ENCODE assay signal across 10 mouse cellular contexts in the genomic region with DNA sequence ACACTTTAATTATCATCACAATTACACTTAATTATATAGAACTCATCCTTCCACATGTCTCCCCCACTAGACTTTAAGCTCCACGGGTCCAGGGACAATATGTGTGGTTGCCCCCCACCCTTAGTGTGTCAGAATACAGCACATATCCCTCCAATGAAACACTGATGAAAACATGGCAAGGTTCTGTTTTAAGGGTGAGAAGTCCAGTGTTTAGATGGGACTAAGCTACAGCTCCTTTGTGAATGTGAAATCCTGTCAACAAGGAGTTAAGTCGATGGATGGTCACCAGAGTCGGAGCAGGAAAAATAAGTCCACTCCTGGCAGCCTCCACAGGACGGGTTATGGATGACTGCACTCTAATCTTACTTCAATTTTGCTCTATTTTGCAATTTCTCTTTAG. TPM values are rescaled to one million over a fixed set of nuclear protein-coding genes. Genes with fewer than 3 reads are reported as not detected.
DNase-seq lines count a peak whose midpoint lies in the region; ATAC-seq and TF ChIP-seq lines count a peak whose summit lies in the region.
"Had no signal": no experiment of that assay in that cellular context is flagged by ENCODE, and none has a peak within 500 bp of the region (broad histone marks: within the 10 kb centered on the region; RNA-seq: fewer than 3 reads in every experiment).

No protein-coding gene starts in this region.

- no peaks in the 10 kb centered on the region for H3K9me3 ChIP-seq in heart, embryonic 14.5 days (ENCODE audit: control insufficient read depth, low read length)
- H3K9me3 ChIP-seq in embryonic facial prominence, embryonic 11.5 days (replicated peaks; ENCODE audit: control insufficient read depth, low read length): no peaks in the 10 kb centered on the region
- no peaks in the 10 kb centered on the region for H3K9me3 ChIP-seq in hindbrain, embryonic 14.5 days (ENCODE audit: control insufficient read depth, low read length)
- H3K9me3 ChIP-seq in midbrain, postnatal 0 days (ENCODE audit: low read length): no peaks in the 10 kb centered on the region
- H3K9me3 ChIP-seq: megakaryocyte, embryonic 14.5 days had no signal

- peak overlapping the region in 1 of 2 experiments; percentile 46; a peak in 2 of 4 replicates for H3K27ac ChIP-seq in heart, embryonic 14.5 days (replicated peaks in 1 of 2; ENCODE audit: control insufficient read depth in 1 of 2, insufficient read depth in 1 of 2, low read depth in 2 of 2, low read length in 2 of 2)
- H3K27ac ChIP-seq in embryonic facial prominence, embryonic 11.5 days (replicated peaks; ENCODE audit: low read depth, low read length): no peak overlapping the region
- no peak overlapping the region for H3K27ac ChIP-seq in hindbrain, embryonic 14.5 days
- H3K27ac ChIP-seq in midbrain, postnatal 0 days (ENCODE audit: low read depth, low read length): no peak overlapping the region

- TF ChIP-seq CTCF in midbrain, postnatal 0 days (IDR thresholded peaks at IDR 0.05): no peak

- no peaks in the 10 kb centered on the region for H3K27me3 ChIP-seq in heart, embryonic 14.5 days (ENCODE audit: control insufficient read depth, insufficient read depth, low read length)
- no peaks in the 10 kb centered on the region for H3K27me3 ChIP-seq in embryonic facial prominence, embryonic 11.5 days (ENCODE audit: control insufficient read depth, insufficient read depth, low read length)
- no peaks in the 10 kb centered on the region for H3K27me3 ChIP-seq in hindbrain, embryonic 14.5 days (ENCODE audit: control insufficient read depth, insufficient read depth, low read length)
- H3K27me3 ChIP-seq in midbrain, postnatal 0 days (ENCODE audit: insufficient read depth, low read length): no peaks in the 10 kb centered on the region

- peaks cover 13 to 65% of the 10 kb centered on the region in 2 experiments for H3K4me1 ChIP-seq in heart, embryonic 14.5 days (ENCODE audit: control insufficient read depth in 2 of 2, insufficient read depth in 2 of 2, low read length in 2 of 2)
- no peaks in the 10 kb centered on the region for H3K4me1 ChIP-seq in embryonic facial prominence, embryonic 11.5 days (ENCODE audit: control insufficient read depth, insufficient read depth, low read length)
- H3K4me1 ChIP-seq in hindbrain, embryonic 14.5 days (replicated peaks; ENCODE audit: control insufficient read depth, insufficient read depth, low read length): peaks cover 33% of the 10 kb centered on the region
- H3K4me1 ChIP-seq in midbrain, postnatal 0 days (ENCODE audit: insufficient read depth, low read length): peaks cover 8% of the 10 kb centered on the region; the same call in 1 of the 2 replicates

- no peak for ATAC-seq in heart, embryonic 14.5 days (ENCODE audit: insufficient number of reproducible peaks, insufficient read depth, low FRiP score, low read depth)
- ATAC-seq in embryonic facial prominence, embryonic 11.5 days (replicated peaks; ENCODE audit: insufficient number of reproducible peaks, low FRiP score, low TSS enrichment, low read depth): no peak
- ATAC-seq in hindbrain, embryonic 14.5 days (ENCODE audit: low FRiP score): no peak
- no peak for ATAC-seq in midbrain, postnatal 0 days (ENCODE audit: low FRiP score)
- no peak for ATAC-seq in erythroid progenitor cell, adult 5-6 weeks (replicated peaks; ENCODE audit: low FRiP score, poor library complexity, severe bottlenecking)

- DNase-seq in heart, adult 18-20 months: no peak
- DNase-seq in embryonic facial prominence, embryonic 11.5 days (ENCODE audit: low spot score): no peak
- DNase-seq in hindbrain, embryonic 14.5 days (ENCODE audit: low spot score): no peak
- DNase-seq in midbrain, postnatal 0 days (ENCODE audit: low spot score): peak; percentile 31
- no peak for DNase-seq in gastrocnemius, postnatal 25 days
- DNase-seq in left cerebral cortex, adult 18-20 months (ENCODE audit: low spot score in 2 of 2): no peak
- DNase-seq: kidney, adult 9 months had no signal

- peak overlapping the region; percentile 82 for H3K4me2 ChIP-seq in heart, embryonic 14.5 days (ENCODE audit: low read length)
- peak overlapping the region; percentile 34 for H3K4me2 ChIP-seq in embryonic facial prominence, embryonic 11.5 days (ENCODE audit: low read depth, low read length)
- peak overlapping the region; percentile 74 for H3K4me2 ChIP-seq in hindbrain, embryonic 14.5 days (replicated peaks)
- H3K4me2 ChIP-seq in midbrain, postnatal 0 days (ENCODE audit: low read depth, low read length, poor library complexity, severe bottlenecking): peak overlapping the region; percentile 43

- 10% methylated on average over 4 of the region's 4 CpGs for WGBS in heart, embryonic 14.5 days
- WGBS in embryonic facial prominence, embryonic 11.5 days: 4% methylated on average over 4 of the region's 4 CpGs
- 3% methylated on average over 4 of the region's 4 CpGs for WGBS in hindbrain, embryonic 14.5 days
- 4% methylated on average over 4 of the region's 4 CpGs for WGBS in midbrain, postnatal 0 days

- H3K9ac ChIP-seq in heart, embryonic 14.5 days (ENCODE audit: low read length): peak overlapping the region; percentile 100
- H3K9ac ChIP-seq in embryonic facial prominence, embryonic 11.5 days (replicated peaks; ENCODE audit: low read length): no peak overlapping the region
- peak overlapping the region; percentile 88; the same call in 1 of the 2 replicates for H3K9ac ChIP-seq in hindbrain, embryonic 14.5 days
- 0 out of 2 replicates have a peak overlapping the region, but pooled peaks have one; percentile 29 for H3K9ac ChIP-seq in midbrain, postnatal 0 days (replicated peaks; ENCODE audit: low read length, poor library complexity, severe bottlenecking)

- H3K4me3 ChIP-seq in heart, embryonic 14.5 days (ENCODE audit: control insufficient read depth in 1 of 2, insufficient read depth in 1 of 2, low read depth in 1 of 2, low read length in 2 of 2): peak overlapping the region; percentile 1 to 80; a peak in 3 of 4 replicates
- peak overlapping the region; percentile 19; the same call in 1 of the 2 replicates for H3K4me3 ChIP-seq in embryonic facial prominence, embryonic 11.5 days (ENCODE audit: low read depth, low read length)
- H3K4me3 ChIP-seq in hindbrain, embryonic 14.5 days (replicated peaks; ENCODE audit: low read length): peak overlapping the region; percentile 96
- H3K4me3 ChIP-seq in midbrain, postnatal 0 days (ENCODE audit: low read depth, low read length): peak overlapping the region; percentile 93
- H3K4me3 ChIP-seq: megakaryocyte, embryonic 14.5 days had no signal

- H3K36me3 ChIP-seq in heart, embryonic 14.5 days (ENCODE audit: control insufficient read depth, insufficient read depth, low read length): no peaks in the 10 kb centered on the region
- no peaks in the 10 kb centered on the region for H3K36me3 ChIP-seq in embryonic facial prominence, embryonic 11.5 days (replicated peaks; ENCODE audit: control insufficient read depth, insufficient read depth, low read depth, low read length)
- no peaks in the 10 kb centered on the region for H3K36me3 ChIP-seq in hindbrain, embryonic 14.5 days (replicated peaks; ENCODE audit: control insufficient read depth, insufficient read depth)
- H3K36me3 ChIP-seq in midbrain, postnatal 0 days (ENCODE audit: insufficient read depth, low read length): no peaks in the 10 kb centered on the region

RNA-seq across cellular contexts. Expression of a gene that starts 2.8 kb away (rescaled TPM):
- polyA plus RNA-seq in heart, embryonic 14.5 days (2014; fragmentation: Nextera tagmentation; extraction: Ambion mirVana): 44.2 and 49.0 TPM in 2 replicates
- 10 to 100 TPM; 52.9 to 56.9 TPM for total RNA-seq in heart, adult 18-20 months (2021)
- 73.2 and 80.9 TPM in 2 replicates for polyA plus RNA-seq in embryonic facial prominence, embryonic 11.5 days (2014; fragmentation: Nextera tagmentation; extraction: Ambion mirVana)
- polyA plus RNA-seq in hindbrain, embryonic 14.5 days (2014; fragmentation: Nextera tagmentation; extraction: Ambion mirVana): 25.7 and 26.3 TPM in 2 replicates
- total RNA-seq in midbrain, postnatal 0 days (2014; rRNA removed): 42.5 and 50.8 TPM in 2 replicates
- 13.9 and 14.0 TPM in 2 replicates for polyA plus RNA-seq in midbrain, postnatal 0 days (2015; fragmentation: Nextera tagmentation; extraction: Ambion mirVana)
- total RNA-seq in gastrocnemius, postnatal 25 days (2021): 10 to 100 TPM; 54.4 to 56.6 TPM
- 0.84 and 1.4 TPM in 2 replicates for total RNA-seq in erythroid progenitor cell, adult 5-6 weeks (2015; ENCODE audit: low replicate concordance)
- 1.2 TPM in 1 of 2 replicates, not detected in the other for total RNA-seq in erythroid progenitor cell, adult 5-6 weeks (2017; ENCODE audit: low replicate concordance)
- 10 to 100 TPM; 32.8 to 33.6 TPM for total RNA-seq in left cerebral cortex, adult 18-20 months (2021)

RNA-seq across cellular contexts. Expression of a gene that starts 22.3 kb away (rescaled TPM):
- not detected in 2 replicates for polyA plus RNA-seq in heart, embryonic 14.5 days (2014; fragmentation: Nextera tagmentation; extraction: Ambion mirVana)
- not detected for total RNA-seq in heart, adult 18-20 months (2021)
- not detected in 2 replicates for polyA plus RNA-seq in embryonic facial prominence, embryonic 11.5 days (2014; fragmentation: Nextera tagmentation; extraction: Ambion mirVana)
- polyA plus RNA-seq in hindbrain, embryonic 14.5 days (2014; fragmentation: Nextera tagmentation; extraction: Ambion mirVana): not detected in 2 replicates
- total RNA-seq in midbrain, postnatal 0 days (2014; rRNA removed): not detected in 2 replicates
- not detected in 2 replicates for polyA plus RNA-seq in midbrain, postnatal 0 days (2015; fragmentation: Nextera tagmentation; extraction: Ambion mirVana)
- total RNA-seq in gastrocnemius, postnatal 25 days (2021): not detected
- not detected in 2 replicates for total RNA-seq in erythroid progenitor cell, adult 5-6 weeks (2015; ENCODE audit: low replicate concordance)
- total RNA-seq in erythroid progenitor cell, adult 5-6 weeks (2017; ENCODE audit: low replicate concordance): not detected in 2 replicates
- total RNA-seq in left cerebral cortex, adult 18-20 months (2021): not detected

Comparison
In these comparisons a context has a peak if more than half of its experiments do, and no peak if none do; other contexts are left out.
1. H3K4me3 ChIP-seq: peak in every context shown above with its lines; median percentile 96 in hindbrain, embryonic 14.5 days; 93 in midbrain, postnatal 0 days; 40 in heart, embryonic 14.5 days; 19 in embryonic facial prominence, embryonic 11.5 days.
2. RNA of a gene that starts 2.8 kb away (total RNA-seq): 52.9 to 56.9 TPM in heart, adult 18-20 months, 54.4 to 56.6 TPM in gastrocnemius, postnatal 25 days, 42.5 to 50.8 TPM in midbrain, postnatal 0 days and 32.8 to 33.6 TPM in left cerebral cortex, adult 18-20 months; 0.84 to 1.4 TPM in erythroid progenitor cell, adult 5-6 weeks; every median in the first group is over 10 times any median in the second.
3. Peak in every context shown above with its lines, with median percentiles within 50 percentile points of each other: H3K4me2 ChIP-seq.